Mouse (Mus musculus): ENCODE data around the gene Stx1a. TPM values are rescaled to one million over a fixed set of nuclear protein-coding genes. Genes with fewer than 3 reads are reported as not detected.
A peak's percentile ranks its signal among the peaks of the same experiment; 100 is the strongest.
"Not testable (repeated sequence)": the region's sequence is repeated elsewhere in the genome, so short reads cannot be mapped to it uniquely, and the experiment has no call there.

Gene Stx1a
- total RNA-seq, 1 experiment from 2014 or later = 5.9 TPM

DNA sequence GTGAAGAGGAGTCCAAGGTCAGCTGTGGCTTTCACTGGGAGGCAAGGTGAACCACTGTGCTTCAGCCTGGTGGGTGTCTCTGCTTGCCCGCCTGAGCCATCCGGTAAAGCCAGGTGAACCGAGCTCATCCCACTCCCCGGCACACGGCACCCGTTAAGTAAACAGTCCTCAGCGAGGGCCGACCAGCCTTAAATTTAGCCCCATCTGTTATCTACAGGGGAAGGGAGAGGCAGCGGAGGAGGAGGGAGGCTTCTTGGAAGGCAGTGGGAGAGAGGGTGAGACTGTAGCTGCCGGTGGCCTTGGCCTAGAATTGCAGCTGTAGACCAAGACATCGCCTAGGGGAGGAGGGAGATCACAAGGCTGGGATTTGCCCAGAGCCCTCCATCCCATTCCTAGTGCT lies 17.5 kb downstream of the Stx1a start:
- peak; percentile 68 for DNase-seq

DNA sequence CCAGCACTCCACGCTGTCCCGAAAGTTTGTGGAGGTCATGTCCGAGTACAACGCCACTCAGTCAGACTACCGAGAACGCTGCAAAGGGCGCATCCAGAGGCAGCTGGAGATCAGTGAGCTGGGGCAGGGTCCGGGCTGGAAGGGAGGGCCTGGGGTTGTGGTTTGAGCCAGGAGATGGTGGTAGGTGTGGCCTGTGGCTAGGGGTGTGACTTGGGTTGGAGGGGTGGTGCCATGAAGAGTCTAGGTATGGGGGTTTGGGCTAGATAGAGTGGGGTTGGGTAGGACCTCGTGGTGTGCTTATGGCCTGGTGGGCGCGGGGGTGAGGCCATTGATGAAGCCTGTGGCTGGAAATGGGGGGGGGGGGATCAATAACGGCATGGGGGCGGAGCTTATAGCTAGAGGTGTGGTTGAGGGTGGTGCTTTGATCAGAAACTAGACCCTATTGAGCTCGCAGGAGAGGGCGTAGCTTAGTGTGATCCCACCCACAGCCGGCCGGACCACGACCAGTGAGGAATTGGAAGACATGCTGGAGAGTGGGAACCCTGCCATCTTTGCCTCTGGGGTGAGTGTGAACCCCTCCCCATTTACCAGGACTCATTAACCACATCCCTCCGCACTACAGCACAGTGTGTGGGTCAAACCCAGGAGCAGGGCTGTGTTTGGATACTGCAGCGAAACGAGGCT lies 19.0 kb downstream of the Stx1a start:
- no peak for DNase-seq

DNA sequence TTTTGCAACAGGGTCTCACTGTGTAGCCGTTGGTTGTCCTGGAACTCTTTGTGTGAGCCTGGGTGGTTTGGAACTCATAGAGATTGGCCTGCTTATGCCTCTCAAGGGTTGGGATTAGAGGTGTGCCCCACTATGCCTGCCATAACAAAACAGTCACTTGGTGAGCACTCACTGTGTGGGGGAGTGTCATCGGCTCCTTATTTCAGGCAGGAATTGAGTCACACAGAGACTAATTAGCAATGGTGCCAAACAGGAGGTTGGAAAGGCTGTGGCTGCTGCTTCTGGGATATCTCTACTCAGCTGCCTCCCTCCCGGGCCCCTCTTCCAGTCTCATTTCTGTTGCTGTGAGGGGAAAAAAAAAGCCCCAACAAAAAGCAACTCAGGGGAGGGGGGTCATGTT lies 21.3 kb downstream of the Stx1a start:
- DNase-seq = no peak

DNA sequence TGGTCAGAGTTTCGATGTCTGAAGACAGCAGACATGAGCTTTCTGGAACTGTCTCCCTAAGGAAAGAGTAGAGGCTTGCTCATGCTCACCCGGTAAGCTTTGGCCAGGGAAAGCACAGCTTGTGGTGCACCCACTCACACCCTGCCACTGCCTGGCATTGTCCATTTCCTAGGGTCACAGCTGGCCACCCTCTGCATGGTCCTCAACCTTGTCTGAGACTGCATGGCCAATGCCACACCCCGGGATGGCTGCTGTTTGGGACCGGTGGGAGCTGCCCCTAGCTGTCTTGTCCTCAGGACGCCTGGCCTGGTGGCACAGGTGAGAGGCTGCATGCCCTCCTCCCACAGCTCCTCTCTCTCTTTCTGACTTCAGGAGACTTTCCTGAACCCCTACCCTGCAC lies 25.3 kb downstream of the Stx1a start:
- no peak for DNase-seq

DNA sequence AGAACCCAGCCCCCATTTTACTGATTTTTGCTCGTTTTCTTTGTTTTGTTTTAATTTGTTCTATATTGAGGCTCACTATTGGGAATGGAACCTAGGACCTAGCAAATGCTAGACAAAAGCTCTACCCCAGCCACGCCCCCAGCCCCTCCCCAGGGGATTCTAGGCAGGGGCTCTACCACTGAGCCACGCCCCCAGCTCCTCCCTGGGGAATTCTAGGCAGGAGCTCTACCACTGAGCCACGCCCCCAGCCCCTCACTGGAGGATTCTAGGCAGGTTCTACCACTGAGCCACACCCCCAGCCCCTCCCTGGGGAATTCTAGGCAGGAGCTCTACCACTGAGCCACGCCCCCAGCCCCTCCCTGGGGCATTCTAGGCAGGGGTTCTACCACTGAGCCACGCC lies 26.0 kb downstream of the Stx1a start:
- DNase-seq = not testable (repeated sequence)

DNA sequence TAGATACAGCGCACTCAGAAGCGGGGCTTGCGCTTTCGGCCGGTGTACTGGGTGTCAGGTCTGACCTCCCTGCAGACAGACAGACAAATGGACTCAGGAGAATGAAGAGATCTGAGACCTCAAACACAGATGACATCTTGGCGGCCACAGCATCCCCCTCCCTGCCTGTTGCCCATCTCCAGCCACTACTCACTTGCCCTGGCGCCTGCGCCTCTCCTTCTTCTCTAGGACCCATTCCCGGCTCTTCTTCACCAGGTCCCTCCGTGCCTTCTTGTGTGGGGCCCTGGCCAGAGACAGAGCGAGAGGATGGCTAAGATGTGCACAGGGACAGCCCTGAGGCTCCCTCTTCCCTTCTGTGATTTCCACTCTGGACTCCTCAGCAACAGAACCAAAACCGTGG lies 30.1 kb downstream of the Stx1a start:
- no peak for DNase-seq

DNA sequence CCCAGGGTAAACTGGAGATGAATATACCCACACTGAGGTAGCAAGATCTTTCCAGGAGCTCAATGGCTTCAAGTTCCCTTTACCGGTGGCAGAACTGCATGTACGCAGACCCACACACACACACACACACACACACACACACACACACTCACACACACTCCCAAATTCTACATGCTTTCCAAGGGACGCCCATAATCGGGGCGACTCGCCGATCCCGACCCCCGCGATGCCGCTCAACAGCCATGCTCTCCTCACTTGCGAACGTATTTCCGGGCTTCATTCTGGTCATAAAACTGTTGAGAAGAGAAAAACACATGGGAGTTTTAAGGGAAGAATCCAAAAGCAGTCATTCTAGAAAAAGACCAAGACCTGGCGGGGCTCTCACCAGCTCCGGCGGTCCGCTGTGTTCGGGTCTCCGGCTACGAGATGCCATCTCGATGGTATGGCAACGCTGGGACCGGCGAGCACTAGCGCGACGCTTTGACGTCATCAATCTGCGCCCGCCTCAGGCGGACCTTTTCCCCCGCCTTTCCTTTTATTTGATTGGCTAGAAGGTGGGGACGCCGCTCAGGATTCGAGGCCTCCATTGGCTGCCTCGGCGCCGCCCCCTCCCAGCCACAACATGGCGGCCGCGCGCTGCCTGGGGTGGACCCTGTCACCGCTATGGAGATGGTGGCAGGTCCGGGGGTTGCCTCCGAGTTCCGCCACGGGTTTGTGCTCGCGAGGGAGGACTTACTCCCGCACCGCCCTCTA lies 40.5 kb downstream of the Stx1a start, which contains the start of gene Dnajc30:
Gene Dnajc30 (plus strand): TSS at position 574 of the 753 bp plus-strand sequence.
- DNase-seq = peak; percentile 98

DNA sequence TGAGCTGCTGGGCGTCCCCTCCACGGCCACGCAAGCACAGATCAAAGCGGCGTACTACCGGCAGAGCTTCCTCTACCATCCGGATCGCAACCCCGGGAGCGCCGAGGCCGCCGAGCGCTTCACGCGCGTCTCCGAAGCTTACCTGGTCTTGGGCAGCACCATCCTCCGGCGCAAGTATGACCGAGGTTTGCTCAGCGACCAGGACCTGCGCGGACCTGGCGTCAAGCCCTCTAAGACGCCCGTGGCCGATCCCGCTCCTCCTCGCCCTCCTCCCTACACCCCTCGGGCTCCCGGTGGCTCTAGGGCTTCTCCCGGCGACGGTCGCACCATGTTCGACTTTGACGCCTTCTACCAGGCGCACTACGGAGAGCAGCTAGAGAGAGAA lies 41.1 kb downstream of the Stx1a start:
- no peak for DNase-seq

DNA sequence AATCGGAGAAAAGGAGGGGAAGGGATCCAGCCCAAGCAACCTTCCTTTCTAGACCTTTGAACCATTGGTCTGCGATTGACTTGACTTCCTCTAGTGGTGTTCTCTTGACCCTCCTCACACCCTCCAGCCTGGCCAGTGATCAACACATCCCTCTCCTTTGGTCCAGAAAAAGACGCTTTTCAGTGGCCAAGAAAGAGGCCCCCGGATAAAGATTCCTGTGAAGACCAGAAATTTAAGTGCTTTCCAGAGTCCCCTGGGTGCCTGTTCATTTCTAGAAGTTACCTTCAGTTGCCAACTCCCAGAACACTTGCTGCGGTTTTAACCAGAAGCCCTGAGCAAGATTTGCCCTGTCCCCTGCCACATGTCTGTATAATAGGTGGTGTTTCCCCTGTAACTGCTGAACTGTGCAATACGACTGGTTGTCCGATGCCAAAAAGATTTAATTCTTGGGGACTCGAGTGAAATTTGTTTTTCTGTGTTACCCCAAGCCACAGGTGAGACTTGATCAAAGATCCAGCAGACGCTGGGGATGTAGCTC lies 41.7 kb downstream of the Stx1a start, which contains the start of gene Bud23:
Gene Bud23 (minus strand): TSS at position 51 of the 538 bp plus-strand sequence.
- not testable (repeated sequence) for DNase-seq

DNA sequence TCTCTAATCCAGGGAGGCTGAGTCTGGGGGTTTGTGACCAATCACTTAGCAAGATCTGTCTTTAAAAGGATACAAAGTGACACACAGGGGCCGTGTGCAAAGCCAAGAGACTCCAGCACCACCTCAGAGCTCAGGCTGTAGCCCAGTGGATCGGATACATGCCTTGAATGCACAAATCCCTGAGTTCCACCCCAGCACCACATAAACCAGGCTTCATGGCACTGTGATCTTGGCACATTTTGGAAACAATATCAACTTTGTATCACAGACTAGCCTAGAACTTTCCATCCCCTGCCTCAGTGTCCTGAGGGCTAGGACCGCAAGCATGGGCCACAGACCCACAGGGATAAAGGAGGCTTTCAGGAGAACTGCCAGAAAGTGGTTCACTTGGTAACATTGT lies 42.7 kb downstream of the Stx1a start:
- DNase-seq = no peak

DNA sequence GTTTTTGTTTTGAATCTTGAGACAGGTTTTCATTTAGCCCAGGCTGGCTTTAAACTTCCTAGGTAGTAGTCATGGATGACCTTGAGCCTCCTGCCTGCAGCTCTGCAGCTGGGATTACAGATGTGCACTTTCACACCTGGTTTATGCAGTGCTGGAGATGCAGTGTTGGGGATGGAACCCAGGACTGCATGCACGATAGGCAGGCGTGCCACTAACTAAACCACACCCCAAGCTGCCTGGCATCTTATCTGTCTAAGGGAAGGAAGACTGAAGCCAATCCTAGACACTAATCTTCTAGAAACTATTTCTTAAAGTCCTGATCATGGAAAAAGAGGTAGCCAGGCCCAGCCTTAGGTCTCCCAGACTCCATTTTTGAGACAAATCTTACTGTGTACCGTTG lies 47.2 kb downstream of the Stx1a start:
- no peak for DNase-seq

DNA sequence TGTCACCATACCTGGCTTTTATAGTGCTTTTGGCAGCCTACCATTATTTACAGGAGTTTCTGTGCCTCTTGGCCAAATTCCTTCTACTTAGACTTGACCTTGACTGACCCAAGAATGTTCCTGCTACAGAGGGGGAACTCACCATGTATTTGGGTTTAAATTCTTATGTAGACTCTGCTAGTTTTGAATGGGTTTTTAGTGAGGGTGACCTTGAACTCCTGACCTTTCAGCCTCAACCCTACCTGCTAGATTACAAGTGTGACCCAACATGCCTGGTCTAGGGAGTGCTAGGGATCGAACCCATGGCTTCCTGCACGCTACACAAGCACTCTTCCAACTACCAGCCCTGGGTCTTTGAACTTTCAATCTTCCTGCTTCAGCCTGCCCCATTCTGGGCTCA lies 48.8 kb downstream of the Stx1a start:
- no peak for DNase-seq

DNA sequence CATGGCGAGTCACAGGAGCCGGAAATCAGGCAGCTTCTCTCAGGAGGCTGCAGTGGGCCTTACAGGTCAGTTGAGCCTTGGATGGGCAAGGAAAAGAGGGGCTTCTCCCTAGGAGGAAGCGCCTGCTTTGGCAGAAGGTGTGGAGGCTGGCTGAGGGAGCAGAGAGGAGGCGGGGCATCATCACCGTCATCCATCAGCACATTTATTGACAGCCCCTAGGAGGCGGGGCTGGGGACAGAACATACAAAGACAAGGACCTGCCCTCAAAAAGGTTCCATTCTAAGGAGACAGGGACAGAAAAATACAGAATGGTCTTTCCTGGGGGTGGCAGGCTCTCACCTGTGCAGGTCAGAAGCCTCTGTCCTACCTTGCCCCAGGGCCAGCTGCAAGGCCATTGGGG lies 49.4 kb downstream of the Stx1a start:
- no peak for DNase-seq

DNA sequence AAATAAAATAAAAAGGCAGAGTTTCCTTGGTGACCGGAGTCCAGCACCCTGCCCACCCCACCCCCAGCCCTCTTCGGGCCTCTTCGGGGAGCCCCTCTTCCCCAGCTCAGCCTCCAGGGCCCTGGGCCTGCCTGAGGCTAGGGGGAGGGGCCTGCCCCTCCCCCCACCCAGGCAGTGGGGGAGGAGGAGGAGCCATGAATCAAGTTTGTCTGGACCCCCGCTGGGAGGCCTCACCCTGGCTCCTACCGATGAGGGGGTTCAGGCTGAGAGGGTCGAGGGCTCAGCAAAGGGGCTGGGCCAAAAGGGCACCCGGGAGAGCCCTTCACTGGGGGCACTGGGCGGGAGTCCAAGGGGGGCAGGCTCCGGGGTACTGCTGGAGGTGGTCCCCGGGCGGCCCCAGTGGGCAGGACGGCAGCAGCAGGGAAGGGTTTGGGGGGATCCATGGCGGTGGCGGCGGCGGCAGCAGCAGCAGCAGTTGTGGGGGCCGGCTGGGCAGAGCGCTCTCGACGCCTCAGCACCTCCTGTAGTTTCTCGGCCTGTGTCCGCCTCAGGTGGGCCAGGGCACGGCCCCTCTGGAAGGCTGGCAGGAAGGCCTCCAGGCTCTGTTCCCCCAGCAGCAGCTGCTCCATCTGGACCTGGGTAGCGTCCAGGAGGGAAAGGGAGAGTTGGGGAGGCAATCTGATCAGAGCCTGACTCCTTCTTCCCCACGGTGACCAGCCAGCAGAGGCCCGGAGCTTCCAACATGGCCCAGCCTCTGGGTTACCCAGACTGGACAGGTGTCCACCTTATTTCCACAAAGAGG lies 50.3 kb downstream of the Stx1a start:
- no peak for DNase-seq

DNA sequence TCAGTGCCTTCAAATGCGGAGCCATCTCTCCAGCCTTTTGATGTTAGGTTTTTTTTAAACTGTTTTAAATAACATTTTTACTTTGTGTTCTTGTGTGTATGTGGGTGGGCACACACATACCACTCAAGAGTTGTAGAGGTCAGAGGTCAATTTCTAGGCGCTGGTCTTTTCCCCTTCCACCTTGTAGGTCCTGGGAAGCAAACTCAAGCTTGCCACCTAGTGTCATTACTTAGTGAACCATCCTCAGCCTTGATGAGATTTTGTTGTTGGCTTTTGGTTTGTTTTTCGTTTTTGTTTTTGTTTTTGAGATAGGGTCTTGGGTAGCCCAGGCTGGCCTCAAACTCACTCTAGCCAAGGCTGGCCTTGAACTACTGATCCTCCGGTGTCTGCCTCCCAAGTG lies 52.4 kb downstream of the Stx1a start:
- DNase-seq = no peak

DNA sequence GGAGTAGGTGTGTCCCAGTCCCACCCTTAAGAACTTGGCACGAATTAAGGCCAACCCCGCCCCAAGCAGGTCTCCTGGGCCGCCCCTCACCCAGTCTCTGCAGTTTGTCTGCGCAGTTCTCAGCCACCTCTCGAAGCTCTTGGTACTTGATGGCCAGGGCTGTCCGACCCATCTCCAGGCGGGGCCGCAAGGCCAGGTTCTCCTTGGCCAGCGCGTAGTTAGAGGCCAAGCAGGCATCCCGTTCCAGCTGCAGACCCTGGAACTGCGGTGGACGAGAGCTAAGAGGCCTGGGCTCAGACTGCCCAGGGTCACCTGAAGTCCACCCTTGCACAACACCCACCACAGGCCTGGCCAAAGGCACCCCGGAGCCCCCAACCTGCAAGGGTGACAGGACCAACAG lies 53.1 kb downstream of the Stx1a start:
- DNase-seq = no peak

DNA sequence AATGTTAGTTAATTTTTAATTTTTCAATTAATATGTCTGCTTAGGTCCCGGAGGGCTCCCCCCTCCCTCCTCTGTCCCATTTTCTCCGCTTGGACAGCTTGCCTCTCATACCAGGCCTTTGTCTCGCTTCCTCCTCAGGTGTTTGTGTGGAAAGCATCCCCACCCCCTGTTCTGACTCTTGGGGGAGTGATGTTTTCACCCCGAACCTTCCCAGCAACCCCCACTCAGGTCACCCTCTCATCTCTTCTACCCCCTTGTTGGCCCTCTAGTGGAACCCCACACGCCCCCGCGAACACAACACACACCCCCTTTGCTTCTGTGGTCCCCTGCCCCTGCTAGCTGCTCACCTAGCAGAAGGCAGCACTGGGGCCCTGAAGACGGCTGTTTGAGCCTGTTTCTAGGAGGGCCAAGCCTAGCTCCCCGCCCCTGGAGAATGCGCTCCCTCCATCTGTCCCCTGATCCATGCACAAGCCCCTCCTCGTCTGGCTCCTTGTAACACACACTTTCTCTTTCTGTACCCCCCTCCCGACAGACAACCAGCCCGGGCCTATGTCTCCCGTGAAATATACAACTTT lies 53.7 kb downstream of the Stx1a start:
- peak; percentile 26 for DNase-seq

DNA sequence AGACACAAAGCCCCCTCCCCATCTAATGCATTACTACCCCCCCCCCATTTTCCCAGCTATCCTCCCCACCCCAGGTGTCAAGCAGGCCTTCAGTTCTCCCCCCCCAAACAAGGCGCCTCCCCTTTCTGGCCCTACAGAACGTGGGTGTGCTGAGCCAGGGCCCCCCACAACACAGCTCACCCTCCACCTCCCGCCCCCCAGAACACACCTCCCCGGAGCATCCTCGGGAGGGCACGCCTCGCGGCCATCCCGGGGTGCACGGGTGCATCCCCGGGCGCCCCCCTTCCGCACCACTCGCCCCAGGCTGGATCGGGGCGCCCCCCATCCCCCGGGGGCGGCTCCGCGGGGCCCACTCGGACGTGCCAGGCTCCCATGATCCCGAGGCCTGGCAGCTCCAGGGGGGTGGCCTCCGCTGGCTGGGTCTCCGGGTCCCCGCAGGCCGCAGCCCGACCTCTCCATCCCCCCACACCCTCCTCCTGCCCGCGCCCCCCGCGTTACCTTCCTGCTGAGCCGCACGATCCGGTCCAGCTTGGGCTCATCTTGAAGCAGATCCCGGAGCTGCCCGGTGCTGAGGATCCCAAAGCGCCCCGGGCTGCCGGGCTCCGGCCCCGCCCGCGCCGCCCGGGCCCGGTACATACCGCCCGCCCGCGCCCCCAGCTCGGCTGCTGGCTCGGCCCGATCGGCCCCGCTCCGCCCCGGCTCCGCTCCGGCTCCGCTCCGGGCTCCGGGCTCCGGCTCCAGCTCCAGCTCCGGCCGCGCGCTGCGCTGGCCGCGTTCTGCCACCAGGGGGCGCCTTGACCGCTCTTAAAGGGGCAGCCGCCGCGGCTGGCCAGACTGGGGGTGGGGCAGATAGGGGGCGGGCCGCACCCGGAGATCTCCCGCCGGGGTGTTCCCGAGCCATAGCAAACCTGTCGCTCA lies 54.5 kb downstream of the Stx1a start, which contains the start of gene Vps37d:
Gene Vps37d (minus strand): TSS at position 703 of the 918 bp plus-strand sequence.
- peak; percentile 96 for DNase-seq

DNA sequence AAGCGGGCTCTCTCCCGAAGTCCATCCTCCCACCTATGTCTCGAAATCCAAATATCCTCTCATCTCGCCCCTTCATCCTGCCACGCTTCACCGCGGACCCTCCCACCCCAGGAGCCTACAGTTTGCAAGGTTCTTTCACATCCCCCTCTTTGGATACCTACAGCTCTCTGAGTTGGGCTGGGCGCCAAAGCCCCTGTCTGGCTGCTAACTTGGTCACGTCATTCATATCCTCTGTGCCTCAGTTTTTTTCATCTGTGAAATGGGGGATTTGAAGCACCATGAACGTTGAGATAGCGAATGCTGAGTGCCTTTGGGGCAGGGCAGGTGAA lies 55.2 kb downstream of the Stx1a start:
- DNase-seq = no peak

DNA sequence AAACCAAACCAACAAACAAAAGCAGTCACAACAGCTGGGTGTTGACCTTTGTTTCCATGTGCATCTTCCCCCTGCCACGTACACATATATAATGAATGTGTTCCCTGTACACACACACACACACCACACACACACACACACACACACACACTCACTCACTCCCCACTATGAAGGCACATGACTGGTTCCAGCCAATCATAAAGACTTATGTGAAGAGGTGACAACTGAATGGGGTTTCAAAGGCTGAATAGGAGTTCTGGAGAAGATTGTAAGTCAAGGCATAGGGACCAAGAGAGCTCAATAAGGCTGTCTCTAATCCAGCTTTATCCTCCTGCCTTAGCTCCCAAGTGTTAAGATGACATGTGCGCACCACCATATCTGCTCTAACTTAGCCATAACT lies 56.3 kb downstream of the Stx1a start:
- no peak for DNase-seq

DNA sequence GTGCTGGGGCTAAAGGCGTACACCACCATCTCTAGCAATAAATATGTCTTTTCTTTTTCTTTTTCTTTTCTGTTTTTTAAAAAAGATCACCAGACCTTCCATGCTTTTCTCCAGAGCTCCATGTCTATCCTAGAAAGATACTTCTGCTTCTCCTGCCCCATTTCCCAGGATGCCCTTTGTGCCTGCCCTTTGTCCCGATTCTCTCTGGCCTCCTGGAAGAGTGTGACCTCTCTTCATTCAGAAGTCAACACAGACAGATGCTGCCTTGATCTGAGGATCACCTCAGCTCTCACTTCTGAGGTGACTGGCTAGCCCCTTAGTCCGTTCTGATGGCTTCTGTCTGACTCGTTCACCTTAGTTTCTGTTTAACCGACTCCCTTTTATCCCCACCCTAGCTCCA lies 57.3 kb downstream of the Stx1a start:
- DNase-seq = no peak

Measured in adrenal gland, postnatal 14 days (tissue).